Mouse (Mus musculus) hindlimb bud, embryonic 11.5 days (tissue): ENCODE results near the gene Gm17124.
"Not testable (repeated sequence)": the region's sequence is repeated elsewhere in the genome, so short reads cannot be mapped to it uniquely, and the experiment has no call there.

Experiments
- DNase-seq: peaks from one replicate; pipeline ENCODE4 v3.0.0-alpha.2; 2012; ENCODE audit warnings: low read depth, low spot score; ENCODE audit errors: extremely low spot score

The Gm17124 gene

GRCm38 (mm10) chr14:42599782-42600181, at the start of gene Gm17124:
Gene Gm17124, minus strand, starts transcription at chr14:42599882.
- DNase-seq, result not testable (repeated sequence)

- not testable (repeated sequence) for DNase-seq
Measured at GRCm38 (mm10) chr14:42641817-42642216, 42.1 kb upstream of the Gm17124 start, which contains the start of gene Gm3633. Gene Gm3633, minus strand, starts transcription at chr14:42641917.
